Mouse (Mus musculus) layer of hippocampus, adult 9-11 months (tissue): ENCODE data around the gene Rbbp5.

ENCODE experiments used
- DNase-seq: peaks from one replicate; pipeline ENCODE4 v3.0.0; 2022

Gene Rbbp5

DNA sequence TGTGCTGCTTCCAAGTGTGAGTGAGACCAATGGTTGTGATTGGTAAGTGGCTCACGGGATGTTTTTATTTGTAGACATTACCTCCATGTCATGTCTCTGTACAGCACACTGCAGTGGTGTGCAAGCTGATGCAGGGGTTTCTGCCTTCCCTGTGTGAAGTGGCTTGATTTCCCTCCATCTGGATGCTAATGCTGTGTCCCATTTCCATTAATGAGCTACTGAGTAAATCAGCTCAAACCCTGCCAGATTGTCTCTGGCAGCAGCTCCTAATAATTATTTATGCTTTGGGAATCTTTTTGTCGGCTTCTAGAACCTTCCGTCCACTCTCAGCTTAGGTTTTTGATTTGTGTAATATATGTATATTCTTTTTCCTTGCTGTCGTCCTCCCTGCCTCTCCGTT is 28.0 kb downstream of the Rbbp5 start:
- DNase-seq: peak; percentile 55

DNA sequence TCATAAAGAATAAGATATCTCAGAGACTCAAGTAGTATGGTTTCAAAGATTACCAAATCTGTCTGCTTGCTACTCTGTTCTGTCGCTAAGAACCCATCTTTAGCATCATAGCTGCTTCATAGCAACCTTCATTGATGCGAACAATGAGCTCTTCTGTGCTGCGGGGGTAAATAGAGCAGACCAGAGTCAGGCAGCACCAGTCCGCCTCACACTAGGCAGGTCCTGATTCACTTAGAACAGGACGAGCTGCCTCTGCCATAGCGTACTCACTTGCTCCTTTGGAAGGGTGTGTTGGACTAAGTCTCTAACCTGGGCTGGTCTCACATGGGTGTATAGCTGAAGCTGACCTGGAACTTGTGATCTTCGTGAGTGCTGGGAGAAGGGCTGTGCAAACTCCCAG is 28.9 kb downstream of the Rbbp5 start, which contains the start of gene Tmem81:
TSS of gene Tmem81 (plus strand) at position 173 of the 400 bp plus-strand sequence.
- DNase-seq: peak; percentile 60

DNA sequence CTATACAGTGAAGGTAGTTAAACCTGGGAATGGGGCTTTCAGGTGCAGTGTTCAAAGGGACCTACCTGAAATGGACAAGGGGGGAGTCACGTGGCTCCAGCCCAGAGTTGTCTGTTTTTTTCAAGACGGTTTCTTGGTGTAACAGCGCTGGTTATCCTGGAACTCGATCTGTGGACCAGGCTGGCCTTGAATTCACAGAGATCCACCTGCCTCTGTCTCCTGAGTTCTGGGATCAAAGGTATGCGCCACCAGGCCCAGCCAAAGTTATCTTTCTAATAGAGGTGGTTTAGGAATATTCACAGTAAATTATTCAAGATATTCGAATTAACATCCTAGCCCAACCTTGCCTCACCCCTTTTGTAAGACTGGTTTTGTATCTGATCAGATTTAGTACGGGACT is 29.5 kb downstream of the Rbbp5 start:
- DNase-seq: no peak

- no peak for DNase-seq
These were observed 32.6 kb downstream of the Rbbp5 start for GRCm38 (mm10) chr1:132509771-132510170.

GRCm38 (mm10) chr1:132511521-132511920 is 34.4 kb downstream of the Rbbp5 start:
- no peak for DNase-seq

DNA sequence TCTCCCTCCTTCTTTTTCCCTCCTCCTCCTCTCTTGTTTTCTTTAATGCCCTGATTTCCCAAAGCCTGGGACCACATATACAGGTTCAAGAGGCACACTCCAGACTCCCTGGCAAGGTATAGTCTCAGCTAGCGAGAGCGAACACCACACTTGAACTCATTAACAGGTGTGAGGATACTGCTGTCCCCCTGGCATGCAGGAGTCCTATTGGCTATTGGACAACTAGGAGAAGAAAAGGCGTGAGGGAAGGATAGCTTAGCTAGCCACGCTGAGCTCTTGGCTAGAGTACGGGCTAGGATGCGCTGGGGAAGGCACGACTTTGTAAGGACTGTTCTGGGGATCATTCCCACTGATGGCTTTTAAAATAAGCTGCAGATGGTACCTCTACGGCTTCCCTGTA is 34.9 kb downstream of the Rbbp5 start:
- no peak for DNase-seq

DNA sequence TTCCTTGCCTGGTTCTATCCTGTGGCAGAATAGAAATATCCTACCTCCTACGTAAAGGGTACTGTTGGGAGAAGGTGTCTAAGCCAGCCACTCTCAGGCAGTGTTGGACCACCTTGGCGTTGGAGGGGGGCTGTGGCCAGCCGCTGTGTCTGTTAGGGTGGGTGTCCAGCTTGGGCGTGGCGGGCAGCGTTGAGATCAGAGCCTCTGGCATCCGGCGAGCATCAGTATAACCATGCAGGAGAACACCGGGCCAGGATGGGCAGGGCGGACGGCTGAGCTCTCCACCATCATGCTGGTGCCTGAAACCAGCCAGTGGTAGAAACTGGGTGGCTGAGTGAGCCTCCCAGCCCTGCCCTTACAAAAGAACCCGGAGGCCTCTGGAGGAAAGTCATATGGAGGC is 38.2 kb downstream of the Rbbp5 start:
- peak; percentile 1 for DNase-seq

- no peak for DNase-seq
These were observed 39.6 kb downstream of the Rbbp5 start for GRCm38 (mm10) chr1:132516776-132517175.

DNA sequence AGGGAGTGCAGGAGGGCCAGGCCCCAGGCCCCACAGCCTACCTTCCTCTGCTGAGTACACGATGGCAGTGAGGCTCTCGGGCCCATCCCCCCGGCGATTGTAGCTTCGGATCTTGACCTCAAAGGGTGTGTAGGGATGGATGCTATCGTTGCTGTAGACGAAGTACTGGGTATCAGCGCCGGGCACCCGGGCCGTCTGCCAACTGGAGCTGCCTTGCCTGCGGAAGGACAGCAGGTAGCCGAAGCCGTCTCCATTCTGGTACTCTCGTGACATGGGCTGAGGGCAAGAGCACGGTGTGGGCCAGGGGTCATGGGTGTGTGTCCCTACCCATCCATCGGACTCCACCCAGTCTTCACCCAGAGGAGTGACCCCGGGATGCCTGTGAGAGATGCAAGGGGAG is 41.5 kb downstream of the Rbbp5 start:
- DNase-seq: no peak

- no peak for DNase-seq
These were observed 42.6 kb downstream of the Rbbp5 start for GRCm38 (mm10) chr1:132519734-132520133.

GRCm38 (mm10) chr1:132520764-132521163 is 43.6 kb downstream of the Rbbp5 start:
- peak; percentile 73 for DNase-seq

- DNase-seq: no peak
These were observed 45.9 kb downstream of the Rbbp5 start for GRCm38 (mm10) chr1:132523048-132523447.

GRCm38 (mm10) chr1:132523920-132524319 is 46.8 kb downstream of the Rbbp5 start:
- DNase-seq: no peak

- DNase-seq: peak; percentile 77
These were observed 48.7 kb downstream of the Rbbp5 start for GRCm38 (mm10) chr1:132525832-132526231.

GRCm38 (mm10) chr1:132528071-132528470 is 50.9 kb downstream of the Rbbp5 start:
- DNase-seq: no peak

DNA sequence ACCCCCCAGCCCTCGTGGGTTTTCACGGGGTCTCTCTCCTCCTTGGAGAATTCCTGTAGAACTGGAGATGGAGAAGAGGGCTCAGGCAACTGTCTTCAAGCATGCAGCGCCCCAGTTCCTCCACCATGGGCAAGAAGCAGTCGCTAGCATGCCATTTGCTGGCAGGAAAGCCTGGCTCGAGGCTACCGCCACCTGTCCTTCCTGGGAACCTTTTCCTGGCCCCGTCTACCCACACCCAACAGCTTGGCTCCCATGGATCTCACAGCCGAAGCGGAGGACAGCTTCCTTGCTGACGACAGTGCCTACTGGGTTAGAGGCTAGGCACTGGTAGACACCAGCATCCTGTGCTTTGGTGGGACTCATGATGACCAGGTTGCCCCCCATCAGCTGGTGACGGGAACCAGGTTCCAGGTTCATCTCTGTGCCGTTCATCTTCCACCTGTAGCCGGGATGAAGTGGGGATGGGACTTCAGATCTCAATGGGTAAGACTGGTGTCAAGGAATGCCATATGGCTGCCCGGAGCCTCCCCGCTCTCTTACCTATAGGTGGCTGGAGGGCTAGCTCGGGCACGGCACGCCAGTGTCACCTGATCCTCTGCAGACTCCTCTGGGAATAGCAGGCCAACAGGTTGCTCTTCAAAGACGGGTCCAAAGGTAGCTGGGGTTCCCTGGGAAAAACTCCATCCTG is 51.6 kb downstream of the Rbbp5 start:
- DNase-seq: no peak

DNA sequence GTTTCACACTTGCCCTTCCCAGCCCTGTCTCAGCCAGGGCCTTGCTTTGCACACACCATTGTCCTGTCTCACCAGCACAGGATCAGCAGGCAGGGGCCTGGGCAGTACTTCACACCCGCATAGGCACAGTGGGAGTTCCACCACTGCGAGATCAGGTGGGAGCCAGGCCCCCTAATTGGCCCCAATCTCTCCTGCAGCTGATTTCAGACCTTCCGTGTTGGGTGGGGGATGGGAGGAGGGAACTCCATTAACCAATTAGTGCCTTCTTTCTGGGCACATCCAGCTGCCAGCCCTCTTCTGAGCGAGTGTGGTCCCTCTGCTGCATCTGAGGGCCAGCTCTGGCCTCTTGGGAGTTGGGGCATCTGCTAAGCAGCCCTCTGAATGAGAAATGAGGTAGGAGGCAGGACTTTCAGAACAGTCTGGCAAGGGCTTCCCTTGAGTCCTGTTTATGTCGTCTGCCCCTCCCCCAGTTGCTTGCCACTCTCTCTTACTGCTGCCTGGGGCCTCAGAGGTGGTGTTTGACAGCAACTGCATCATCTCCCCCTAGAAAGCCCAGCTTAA is 53.5 kb downstream of the Rbbp5 start:
- no peak for DNase-seq

- DNase-seq: no peak
These were observed 55.4 kb downstream of the Rbbp5 start for GRCm38 (mm10) chr1:132532521-132532920.

DNA sequence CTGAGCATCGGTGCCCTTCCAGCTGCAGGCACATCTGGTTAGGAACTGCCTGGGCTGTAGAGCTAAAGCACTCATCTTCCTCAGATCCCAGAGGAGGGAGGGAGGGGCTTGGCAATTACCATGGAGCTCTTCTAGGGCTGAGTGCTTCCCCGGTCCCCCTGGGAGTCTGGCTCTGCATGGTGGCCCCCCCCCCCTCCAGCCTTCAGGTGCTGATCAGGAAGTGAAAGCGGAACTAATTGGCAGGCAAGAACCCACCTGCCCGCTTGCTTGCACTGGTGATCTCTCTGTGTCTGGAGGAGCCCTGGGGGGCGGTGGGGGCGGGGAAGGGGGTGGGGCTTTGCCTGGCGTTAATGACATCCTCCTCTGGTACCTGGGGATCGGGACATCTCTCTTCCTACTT is 56.7 kb downstream of the Rbbp5 start:
- no peak for DNase-seq

- DNase-seq: no peak
These were observed 58.4 kb downstream of the Rbbp5 start for GRCm38 (mm10) chr1:132535541-132535940.

DNA sequence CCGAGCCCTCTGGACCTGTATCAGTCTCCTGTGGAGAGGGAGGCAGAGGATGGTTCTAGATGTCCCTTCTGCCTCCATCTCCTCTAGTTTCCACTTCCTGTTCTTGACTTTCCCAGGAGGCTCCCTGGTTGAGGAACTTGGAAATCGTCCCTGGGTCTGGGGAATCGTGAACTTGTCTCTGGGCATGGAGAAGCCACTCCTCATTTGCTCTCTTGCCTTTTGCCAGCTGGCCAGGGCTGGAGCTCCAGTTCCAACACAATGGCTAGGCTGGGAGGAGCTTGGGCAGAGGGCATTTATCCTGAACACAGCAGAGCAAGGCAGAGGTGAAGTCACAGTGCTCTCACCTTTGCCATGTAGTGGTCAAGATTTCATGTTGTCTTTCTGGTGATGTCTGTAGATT is 59.3 kb downstream of the Rbbp5 start:
- DNase-seq: no peak

DNA sequence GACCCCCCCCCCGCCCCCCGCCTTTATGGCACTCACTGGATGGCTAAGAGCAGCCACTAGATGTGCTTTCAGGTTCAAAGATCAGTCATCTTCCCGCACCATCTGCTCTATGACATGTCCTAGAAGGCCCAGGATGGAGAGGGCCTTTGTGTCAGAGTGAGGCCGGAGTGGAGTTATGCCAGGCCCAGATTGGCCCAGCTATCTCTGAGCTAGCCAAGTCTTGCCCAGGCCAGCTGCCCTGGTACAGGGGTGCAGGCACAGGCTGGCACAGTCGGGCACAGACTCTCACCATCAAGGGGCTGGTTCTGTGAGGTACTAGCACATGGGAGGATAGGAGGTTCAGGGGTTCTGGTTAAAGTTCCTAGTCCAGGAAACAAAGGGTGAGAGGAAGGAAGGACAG is 60.6 kb downstream of the Rbbp5 start:
- DNase-seq: peak; percentile 86

GRCm38 (mm10) chr1:132540701-132541100 is 63.5 kb downstream of the Rbbp5 start:
- DNase-seq: no peak

- no peak for DNase-seq
These were observed 64.1 kb downstream of the Rbbp5 start for GRCm38 (mm10) chr1:132541171-132541823.
